Mouse (Mus musculus) c-Kit-positive CD71-positive TER-119-positive erythroid progenitor cells, embryonic 14.5 days (primary cell): ENCODE data around the gene Kxd1.
A peak's percentile ranks its signal among the peaks of the same experiment; 100 is the strongest.

Experiments used
- DNase-seq: peaks from one replicate; pipeline ENCODE4 v3.0.0-alpha.2; 2013; ENCODE audit warnings: low spot score

Kxd1 gene

DNA sequence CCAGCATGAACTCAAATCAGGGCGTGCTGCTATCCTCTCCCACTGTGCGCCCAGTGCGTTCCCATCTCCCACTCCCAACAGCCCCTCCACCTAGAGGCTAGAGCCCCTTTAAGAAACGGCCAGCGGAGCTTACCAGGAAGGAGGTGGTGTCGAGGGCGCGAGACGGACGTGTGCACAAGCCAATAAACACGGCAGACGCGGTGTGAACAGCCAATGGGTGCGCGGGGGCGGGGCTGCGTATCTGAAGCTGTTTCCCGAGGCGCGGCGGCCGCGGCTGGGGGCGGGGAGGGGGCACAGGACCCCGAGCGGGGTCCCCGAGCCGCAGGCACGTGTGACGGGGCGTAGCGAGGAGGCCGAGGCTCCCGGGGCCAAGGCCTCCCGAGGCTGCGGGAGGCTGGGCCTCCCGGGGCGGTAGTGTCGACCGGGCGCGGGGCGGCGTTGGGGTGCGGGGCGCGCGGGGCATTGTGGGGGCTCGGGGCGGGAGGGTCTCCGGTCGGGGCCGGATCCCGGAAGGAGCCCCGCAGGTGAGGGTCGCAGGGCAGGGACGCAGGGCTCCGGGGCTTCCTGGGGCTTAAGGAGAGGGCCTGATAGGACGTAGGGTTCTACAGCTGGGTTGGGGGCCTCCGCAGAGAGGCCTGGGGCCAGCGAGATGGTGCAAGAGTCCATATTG is at the start of gene Kxd1, which contains the start of gene Fkbp8:
TSS of gene Kxd1 (minus strand) at position 445 of the 670 bp plus-strand sequence.
TSS of gene Fkbp8 (plus strand) at position 213 of the 670 bp plus-strand sequence.
- DNase-seq: peak; percentile 93

DNA sequence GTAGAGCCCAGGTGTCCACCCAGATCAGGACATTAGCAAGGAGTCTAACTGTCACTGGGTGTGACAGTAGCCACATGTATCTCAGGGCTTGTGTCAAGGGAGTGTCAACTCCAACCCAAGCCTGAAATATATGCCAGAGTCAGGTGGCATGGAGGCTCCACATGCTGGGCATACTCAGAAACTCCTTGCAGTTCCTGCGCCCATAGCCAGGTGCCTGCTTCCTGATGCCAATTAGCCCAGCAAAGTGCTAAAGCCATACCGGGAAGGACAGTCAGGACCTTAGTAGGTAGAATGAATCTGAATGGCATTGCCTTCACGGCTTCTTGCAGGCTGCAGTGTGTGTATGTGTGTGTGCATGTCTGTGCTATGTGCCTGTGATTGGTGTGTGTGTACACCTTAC is 49.5 kb upstream of the Kxd1 start:
- no peak for DNase-seq

DNA sequence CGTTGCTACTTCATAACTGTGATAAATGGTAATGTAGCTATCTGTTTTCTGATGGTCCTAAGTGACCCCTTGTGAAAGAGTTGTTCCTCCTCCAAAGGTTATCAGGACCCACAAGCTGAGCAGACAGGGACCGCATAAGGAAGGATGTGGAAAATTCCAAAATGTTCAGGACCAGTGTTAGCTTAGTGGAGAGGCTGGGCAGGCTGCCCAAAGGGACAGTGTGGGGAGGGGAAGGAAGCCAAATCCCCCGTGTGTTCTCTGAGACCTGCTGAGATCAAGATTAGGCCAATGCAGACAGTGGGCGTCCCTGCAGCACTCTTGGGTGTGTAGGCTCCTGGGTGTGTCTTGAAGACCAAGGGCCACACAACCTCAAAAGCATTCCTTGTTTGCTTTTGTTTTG is 47.2 kb upstream of the Kxd1 start:
- DNase-seq: no peak

DNA sequence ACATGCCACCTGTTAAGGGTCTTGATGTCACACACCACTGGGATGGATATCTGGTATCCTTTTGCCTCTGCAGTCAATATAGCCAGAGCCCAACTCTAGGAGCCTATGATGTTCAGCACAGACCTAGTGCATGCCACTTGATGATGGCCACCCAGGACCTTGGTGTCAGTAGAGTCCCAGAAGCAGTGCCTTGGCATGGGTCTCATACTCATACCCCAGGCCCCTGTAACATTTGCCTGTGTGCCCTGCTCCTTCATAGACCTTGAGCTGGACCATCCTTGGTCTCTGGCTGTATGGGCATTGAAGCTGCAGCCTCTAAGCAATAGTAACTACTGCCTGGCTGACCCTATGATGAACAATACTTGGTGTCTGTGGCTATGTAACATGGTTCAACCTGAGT is 46.5 kb upstream of the Kxd1 start:
- no peak for DNase-seq

DNA sequence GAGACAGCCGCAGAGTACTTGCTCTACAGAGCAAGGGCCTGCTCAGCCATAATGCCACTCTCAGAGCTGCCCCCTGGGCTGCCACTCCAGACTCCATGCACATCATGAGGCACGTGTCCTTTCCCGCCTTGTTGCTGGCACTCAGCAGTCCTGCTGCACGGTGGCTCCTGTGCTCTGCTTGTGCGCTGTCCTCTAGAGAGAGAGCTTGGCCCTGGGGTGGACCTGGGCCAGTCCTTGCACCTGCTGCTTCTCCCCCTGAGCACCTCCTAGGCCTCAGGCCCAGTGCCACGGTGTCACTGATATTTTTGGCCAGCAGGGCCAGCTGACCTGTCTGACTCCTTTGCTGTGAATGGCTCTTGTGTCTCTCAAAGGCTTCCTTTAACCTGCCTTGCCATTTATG is 43.2 kb upstream of the Kxd1 start:
- no peak for DNase-seq

DNA sequence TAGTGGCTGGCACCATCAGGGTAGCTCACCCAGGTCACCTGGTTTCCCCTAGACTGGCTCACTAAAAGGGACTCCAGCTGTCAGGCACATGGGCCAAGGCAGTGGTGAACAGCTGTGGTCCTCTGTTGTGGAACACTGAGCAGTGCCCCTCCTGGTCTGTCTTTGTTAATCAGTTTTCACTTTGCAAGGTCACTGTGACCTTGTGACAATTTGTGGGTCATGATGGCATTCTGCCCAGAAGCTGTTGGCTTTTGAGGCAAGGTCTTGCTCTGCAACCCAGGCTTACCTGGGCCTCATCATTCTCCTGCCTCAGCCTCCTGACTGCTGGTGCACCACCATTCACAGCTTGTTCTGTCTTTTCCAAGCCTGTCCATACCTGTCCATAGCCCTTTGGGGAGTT is 42.6 kb upstream of the Kxd1 start:
- no peak for DNase-seq

DNA sequence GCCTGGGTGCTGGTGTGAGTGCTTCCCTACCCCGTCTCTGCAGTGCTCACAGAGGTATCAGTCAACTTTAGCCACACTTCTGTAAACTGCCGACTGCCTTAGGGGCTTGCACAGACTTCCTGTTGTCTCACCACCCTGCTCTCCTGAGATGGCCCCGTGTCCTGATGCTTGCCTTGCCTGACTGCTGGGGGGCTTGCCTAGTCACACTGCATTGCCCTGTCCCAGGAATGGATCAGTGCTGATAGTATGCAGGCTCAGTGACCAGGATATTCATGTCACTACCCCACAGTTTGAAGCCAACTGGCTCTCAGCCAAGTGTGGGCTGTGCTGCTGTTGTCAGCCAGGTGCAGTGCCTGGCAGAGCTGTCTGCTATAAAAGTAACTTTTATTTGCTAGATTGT is 37.8 kb upstream of the Kxd1 start:
- DNase-seq: no peak

DNA sequence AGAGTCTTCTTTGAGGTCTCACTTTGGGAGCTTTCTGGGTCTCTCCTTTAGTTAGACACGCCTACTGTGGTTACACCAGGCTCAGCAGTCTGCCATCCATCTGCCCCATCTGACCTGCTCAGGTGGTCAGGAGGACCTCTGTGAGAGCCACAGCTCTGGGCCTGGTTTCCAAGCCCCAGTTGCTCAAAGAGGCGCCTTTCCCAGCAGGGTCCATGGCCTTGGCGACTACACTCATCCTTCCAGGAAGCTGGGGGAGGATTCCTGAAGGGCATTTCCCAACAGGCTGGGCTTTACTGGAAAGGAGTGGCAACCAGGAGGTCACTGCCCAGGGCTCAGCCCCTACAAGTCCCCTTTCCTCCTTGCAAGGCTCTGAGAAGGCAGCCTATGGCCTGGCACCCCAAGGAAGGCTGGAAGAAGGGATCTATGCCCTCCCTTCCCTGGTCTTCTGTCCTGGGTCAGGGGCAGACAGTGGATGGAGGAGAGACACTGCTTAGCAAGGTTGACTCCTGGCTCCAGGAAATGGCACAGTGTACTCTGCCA is 37.0 kb upstream of the Kxd1 start:
- DNase-seq: no peak

DNA sequence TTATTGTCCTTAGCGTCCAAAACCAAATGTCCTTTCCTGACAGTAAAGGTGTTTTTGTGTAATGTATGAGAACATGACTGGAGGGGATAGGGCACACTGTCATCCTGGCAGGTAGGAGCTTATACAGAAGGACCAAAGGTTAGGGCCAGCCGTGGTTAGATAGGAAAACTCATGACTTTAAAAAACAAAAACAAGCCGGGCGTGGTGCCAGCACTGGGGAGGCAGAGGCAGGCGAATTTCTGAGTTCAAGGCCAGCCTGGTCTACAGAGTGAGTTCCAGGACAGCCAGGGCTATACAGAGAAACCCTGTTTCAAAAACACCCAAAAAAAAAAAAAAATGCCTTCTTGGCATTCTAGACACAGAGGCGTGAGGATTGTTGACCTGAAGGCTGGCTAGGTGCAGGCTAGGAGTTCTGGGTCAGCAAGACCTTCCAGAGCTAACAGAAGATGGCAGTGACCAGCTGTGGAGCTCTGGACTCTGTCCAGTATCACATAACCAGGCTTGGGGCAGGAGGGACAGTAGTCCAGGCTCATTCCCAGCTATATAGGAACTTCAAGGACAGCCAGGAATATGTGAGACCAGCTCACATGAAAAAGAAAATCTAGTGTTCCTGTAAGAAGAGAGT is 36.1 kb upstream of the Kxd1 start:
- no peak for DNase-seq

DNA sequence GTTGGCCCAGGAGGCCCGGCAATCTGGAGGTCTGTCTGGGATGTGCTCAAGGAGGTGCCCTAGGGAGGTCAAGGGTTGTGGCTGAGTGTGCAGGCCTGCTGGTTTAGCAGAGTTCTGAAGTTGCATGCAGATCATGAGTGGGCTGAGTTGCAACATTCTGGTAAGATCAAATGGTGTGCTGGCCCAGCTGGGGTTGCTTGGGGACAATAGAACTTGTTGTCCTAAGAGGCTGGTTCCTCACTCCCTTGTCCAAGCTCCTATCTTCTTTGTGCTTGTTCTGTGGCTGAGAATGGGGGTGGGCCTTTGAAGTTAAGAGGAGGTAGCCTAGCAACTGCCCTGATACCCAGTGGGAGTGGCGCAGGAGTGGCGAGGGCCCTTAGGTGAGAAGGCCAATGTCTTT is 35.0 kb upstream of the Kxd1 start:
- DNase-seq: no peak

DNA sequence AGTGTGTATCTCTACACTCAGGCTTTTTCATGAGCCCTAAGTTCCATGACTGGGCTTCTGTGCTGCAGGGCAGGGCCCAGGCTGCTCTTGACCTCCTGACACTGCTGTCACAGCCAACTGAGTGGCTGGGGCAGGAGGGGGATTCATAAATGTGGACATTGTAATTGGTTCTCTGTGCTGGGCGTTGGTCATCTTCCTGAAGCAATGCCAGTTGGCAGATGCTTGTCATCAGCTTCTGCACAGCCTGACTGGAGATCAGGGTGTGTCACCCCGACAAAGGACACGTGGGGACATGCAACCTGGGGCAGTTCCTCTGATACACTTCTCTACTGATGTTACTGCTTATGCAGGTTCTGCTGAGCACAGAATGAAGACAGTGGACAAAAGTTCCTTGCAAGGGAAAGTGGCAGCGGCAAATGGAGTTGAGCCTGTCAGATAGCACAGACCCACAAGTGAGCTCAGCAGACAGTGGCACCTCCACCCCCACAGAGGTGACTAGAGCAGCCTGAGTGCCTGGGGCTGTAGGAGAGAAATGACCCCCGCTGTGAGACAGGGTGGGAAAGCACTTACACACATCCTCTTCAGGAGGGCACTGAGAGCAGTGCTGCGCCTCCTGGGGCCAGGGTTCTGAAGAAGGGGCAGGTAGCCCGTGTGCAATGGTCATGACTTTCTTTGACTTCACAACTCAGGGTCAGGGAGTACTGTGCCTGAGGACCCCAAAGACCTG is 34.2 kb upstream of the Kxd1 start:
- no peak for DNase-seq

DNA sequence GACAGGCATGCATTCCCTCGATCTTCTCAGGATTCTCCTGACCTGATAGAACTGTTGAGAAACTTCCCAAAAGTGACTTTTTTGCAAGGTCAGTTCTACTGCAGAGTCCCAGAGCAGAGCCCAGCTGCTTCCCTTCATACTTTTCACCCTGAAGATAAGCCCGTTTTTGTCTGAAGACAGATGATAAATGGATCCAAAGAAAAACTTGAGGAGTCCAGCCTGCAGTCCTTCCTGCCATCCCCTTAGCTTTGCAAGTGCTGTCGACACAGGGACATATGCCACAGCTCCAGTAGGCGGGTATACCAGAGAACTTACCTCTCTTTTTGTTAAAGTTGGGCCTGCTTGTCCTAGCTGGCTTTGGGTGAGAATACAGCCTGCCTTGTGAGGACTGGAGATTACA is 33.6 kb upstream of the Kxd1 start:
- DNase-seq: no peak

DNA sequence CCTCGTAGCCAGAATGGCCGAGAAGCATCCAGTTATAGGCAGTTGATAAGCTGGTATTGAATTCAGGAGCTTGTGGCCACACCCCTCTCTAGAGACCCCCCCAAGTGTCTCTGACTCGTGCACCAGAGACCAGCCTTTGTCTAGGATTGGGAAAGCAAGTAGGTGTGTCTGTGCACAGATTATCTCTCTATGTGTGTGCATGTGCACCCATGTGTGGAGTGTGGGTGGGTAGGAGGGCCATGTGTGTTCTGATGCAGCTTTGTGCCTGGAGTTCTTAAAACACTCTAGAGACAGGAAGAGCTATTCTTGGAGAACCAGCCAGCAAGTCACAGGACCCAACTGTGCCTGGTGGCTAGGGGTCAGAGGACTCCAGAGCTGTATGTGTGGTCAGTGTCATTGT is 32.8 kb upstream of the Kxd1 start:
- no peak for DNase-seq

DNA sequence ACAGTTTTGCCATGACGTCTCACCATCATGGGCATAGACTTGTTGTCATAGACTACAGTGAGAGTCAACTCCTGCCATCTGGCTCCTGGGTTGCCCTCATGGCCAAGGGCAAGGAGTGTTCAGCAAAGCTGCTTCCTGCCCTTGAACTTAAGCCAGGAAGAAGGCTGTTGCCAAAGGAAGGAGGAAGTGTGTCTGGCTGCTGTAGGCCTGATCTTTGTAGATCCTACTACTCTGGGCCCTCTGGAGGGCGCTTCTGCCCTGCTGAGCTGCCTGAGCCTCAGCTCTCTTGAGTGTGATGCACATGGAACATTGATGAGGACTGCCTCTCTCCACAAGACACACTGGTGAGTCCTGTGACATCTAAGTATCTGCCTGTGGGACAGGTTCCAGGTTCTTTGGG is 32.3 kb upstream of the Kxd1 start:
- DNase-seq: no peak

DNA sequence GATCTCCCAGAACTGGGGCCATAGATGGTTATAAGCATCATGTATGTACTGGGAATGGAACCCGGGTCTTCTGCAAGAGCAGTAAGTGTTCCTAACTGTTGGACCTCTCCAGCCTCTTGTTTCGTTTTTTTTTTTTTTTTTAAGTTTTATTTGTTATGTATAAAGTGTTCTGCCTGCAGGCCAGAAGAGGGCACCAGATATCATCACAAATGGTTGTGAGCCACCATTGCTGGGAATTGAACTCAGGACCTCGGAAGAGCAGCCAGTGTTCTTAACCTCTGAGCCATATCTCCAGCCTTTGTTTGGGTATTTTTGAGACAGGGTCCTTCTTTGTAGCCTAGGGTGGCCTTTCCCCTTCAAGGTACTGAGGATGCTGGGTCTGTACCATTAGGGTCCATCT is 31.2 kb upstream of the Kxd1 start:
- no peak for DNase-seq

DNA sequence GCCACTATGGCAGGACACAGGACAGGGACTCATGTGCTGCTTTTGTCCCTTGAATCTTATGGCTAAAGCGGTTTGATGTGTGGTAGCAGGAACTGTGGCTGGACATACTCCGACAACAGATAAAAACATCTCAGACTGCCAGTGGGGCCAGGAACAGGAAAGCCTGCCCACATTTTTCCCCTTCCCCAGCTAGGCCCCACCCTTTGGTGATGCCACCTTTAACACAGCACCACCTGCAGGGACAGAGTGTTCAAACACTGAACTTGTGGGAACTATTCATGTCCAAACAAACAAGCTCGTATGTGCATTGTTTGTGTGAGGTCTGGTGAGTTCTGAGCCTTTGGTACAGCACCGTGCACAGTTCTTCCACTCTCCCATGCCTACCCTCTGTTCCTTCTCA is 30.6 kb upstream of the Kxd1 start:
- DNase-seq: no peak

DNA sequence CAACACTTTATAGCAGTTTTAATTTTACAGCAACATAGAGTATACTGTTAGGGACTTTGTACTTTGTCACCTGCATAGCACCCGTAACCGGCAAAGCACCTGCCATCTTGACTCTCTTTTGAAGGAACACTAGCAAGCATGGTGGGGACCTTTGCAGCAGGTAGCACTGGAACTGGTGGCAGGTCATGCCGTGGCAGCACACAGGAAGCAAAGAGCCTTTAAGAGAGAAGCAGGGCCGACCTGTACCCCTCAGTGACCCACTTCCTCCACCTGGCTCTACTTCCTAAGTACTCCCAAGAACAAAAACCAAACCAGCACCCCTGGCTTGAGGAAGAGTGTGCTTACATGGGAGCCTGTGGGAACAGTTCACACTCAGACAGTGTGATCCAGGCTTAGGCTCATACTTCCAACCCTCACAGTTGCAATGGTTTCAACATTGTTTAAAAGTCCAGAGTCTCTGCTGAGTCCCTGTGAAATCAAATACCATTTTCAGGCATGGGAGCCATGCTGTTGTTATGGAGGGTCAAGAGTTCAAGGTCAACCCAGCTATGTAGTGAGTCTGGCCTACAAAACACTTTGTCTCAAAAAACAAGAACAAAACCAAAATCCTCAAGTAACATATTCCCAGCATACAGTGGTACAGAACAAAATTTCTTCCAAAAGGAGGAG is 27.5 kb upstream of the Kxd1 start:
- no peak for DNase-seq

DNA sequence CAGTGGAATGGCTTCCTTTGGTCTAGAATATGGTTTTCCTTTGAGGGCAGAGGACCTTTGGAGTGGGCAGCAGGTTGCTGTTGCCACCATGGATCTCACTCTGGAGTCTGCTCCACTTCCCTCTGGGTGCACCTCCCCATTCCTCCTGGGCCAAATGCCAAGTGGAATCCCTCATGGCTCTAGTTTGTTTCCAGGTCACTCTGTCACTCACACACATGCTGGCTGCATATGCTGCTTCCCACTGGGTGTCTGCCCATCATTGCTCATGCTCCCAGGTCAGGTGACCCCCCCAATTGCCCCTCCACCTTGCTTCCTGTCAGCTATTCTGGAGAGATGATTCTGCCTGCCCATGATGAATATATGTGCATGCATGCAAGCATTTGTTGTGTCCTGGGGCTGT is 26.0 kb upstream of the Kxd1 start:
- DNase-seq: no peak

DNA sequence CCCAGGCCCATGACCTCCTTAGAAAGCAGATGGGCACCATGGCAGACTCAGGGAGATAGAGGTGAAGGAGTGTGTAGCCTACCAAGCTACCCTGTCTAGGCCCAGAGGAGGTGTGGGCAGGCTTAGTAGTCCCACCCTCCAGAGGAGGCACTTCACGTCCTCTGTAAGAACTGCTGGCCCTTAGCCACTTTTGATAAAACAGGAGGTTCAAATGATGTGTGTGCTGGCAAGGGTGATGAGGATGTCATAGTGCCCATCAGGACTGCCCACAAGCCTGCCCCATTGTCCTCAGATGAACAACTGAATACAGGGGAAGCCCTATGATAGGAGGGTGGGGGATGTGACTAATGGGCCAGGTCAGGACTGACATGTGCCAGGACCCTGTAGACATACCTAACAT is 25.1 kb upstream of the Kxd1 start:
- DNase-seq: no peak

DNA sequence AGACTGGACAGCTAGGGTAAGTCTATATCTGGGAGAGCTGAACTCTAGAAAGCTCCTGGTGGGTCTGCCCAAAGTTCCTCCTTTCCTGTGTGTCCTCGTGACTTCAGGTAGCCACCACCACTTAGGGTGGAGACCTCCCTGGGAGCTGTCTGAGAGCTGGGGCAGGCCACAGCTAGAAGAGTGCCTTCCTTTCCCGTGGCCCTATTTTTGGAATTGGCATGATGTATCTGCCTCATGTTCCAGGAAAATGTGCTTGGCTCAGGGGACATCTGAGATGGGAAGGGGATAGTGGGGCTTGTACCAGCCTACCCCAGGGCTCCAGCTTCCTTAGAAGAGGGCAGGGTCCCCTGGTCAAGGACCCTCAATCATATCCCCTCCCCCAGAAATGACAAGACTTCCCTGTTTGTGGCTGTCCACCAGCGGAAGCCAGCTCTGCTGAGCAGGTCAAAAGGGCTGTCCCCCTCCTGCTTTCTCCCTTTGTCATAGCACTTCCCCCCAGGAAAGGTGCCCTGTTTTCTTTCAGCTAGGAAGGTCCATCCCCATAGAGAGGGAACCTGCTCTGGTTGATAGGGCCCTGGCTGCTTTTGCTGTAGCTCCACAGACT is 23.9 kb upstream of the Kxd1 start:
- DNase-seq: no peak

DNA sequence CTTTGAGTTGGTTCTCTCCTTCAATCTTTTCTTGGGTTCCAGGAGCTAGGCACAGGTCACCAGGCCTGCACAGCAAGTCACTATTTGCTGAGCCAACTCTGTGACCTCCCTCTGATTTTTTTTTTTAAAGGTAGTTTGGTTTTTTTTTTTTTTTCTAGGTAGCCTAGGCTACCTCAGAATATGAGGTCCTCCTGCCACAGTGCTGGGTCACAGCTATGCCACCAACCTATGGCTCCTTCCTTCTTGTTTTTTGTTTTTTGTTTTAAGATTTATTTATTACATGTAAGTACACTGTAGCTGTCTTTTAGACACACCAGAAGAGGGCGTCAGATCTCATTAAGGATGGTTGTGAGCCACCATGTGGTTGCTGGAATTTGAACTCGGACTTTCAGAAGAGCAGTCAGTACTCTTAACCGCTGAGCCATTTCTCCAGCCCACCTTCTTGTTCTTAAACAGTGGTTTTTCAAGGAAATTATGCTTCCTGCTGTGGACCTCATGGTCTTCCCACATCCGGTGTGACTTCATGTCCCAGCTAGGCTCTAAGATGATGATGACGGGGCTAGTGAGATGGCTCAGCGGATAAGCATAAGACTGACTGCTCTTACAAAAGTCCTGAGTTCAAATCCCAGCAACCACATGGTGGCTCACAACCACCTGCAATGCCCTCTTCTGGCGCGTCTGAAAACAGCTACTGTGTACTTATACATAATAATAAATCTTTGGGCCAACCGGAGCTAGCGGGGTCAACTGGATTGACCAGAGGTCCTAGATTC is 21.8 kb upstream of the Kxd1 start:
- no peak for DNase-seq
